ENCODE assay signal across 15 mouse cellular contexts in genomic region chr12:21164251-21164650, GRCm38 (mm10).
DNase-seq lines count a peak whose midpoint lies in the region; ATAC-seq lines count a peak whose summit lies in the region.
"Had no signal": no experiment of that assay in that cellular context is flagged by ENCODE, and none has a peak within 500 bp of the region (broad histone marks: within the 10 kb centered on the region; RNA-seq: fewer than 3 reads in every experiment).

No protein-coding gene starts in this region.

- H3K4me2 ChIP-seq in heart, embryonic 14.5 days (ENCODE audit: low read length): no peak overlapping the region
- no peak overlapping the region for H3K4me2 ChIP-seq in limb, embryonic 11.5 days (ENCODE audit: low read depth, severe bottlenecking)
- H3K4me2 ChIP-seq in intestine, embryonic 16.5 days (ENCODE audit: low read depth, low read length): no peak overlapping the region
- H3K4me2 ChIP-seq: embryonic facial prominence, embryonic 12.5 days; liver, embryonic 12.5 days had no signal

- intact Hi-C loops in heart, postnatal 10 days (cut with DNase I): no loop called here

- peaks cover 4% of the 10 kb centered on the region for H3K36me3 ChIP-seq in heart, embryonic 14.5 days (ENCODE audit: control insufficient read depth, insufficient read depth, low read length)
- H3K36me3 ChIP-seq in limb, embryonic 11.5 days (ENCODE audit: control insufficient read depth, insufficient read depth, low read length): 0 out of 2 replicates have a peak, but pooled peaks cover 2% of the 10 kb centered on the region
- peaks cover 25% of the 10 kb centered on the region for H3K36me3 ChIP-seq in limb, embryonic 10.5 days
- no peaks in the 10 kb centered on the region for H3K36me3 ChIP-seq in intestine, embryonic 16.5 days (ENCODE audit: control insufficient read depth, insufficient read depth, low read length)

- H3K9me3 ChIP-seq in heart, embryonic 14.5 days (ENCODE audit: control insufficient read depth, low read length): no peaks in the 10 kb centered on the region
- H3K9me3 ChIP-seq in limb, embryonic 11.5 days (ENCODE audit: control insufficient read depth, low read length): no peaks in the 10 kb centered on the region
- no peaks in the 10 kb centered on the region for H3K9me3 ChIP-seq in limb, embryonic 10.5 days (replicated peaks)
- no peaks in the 10 kb centered on the region for H3K9me3 ChIP-seq in intestine, embryonic 16.5 days (ENCODE audit: control insufficient read depth, low read length)
- H3K9me3 ChIP-seq: embryonic facial prominence, embryonic 12.5 days; liver, embryonic 12.5 days had no signal

- H3K27ac ChIP-seq in heart, embryonic 14.5 days (replicated peaks in 1 of 2; ENCODE audit: control insufficient read depth in 1 of 2, insufficient read depth in 1 of 2, low read depth in 2 of 2, low read length in 2 of 2): peak overlapping the region; percentile 6 to 51; a peak in 2 of 4 replicates
- H3K27ac ChIP-seq in limb, embryonic 11.5 days (replicated peaks; ENCODE audit: low read depth, low read length): peak overlapping the region; percentile 26; the same call in 1 of the 2 replicates
- H3K27ac ChIP-seq in limb, embryonic 10.5 days: no peak overlapping the region
- peak overlapping the region; percentile 49 for H3K27ac ChIP-seq in intestine, embryonic 16.5 days (ENCODE audit: low read length)
- H3K27ac ChIP-seq: embryonic facial prominence, embryonic 12.5 days; hindbrain, embryonic 10.5 days; liver, embryonic 12.5 days had no signal

- ATAC-seq in heart, embryonic 14.5 days (ENCODE audit: insufficient number of reproducible peaks, insufficient read depth, low FRiP score, low read depth): no peak
- peak; percentile 23; the same call in 1 of the 2 replicates for ATAC-seq in limb, embryonic 11.5 days (ENCODE audit: insufficient number of reproducible peaks, low FRiP score, low TSS enrichment, low read depth)
- no peak for ATAC-seq in intestine, embryonic 16.5 days
- ATAC-seq: CD4-positive, CD25-positive, alpha-beta regulatory T cell, adult 4 months; liver, embryonic 12.5 days had no signal

- peaks cover 33 to 61% of the 10 kb centered on the region in 2 experiments for H3K4me1 ChIP-seq in heart, embryonic 14.5 days (ENCODE audit: control insufficient read depth in 2 of 2, insufficient read depth in 2 of 2, low read length in 2 of 2)
- peaks cover 41% of the 10 kb centered on the region for H3K4me1 ChIP-seq in limb, embryonic 11.5 days (ENCODE audit: control insufficient read depth, insufficient read depth, low read length)
- peaks cover 62% of the 10 kb centered on the region for H3K4me1 ChIP-seq in limb, embryonic 10.5 days
- H3K4me1 ChIP-seq in intestine, embryonic 16.5 days (ENCODE audit: control insufficient read depth, insufficient read depth, low read length): peaks cover 39% of the 10 kb centered on the region

- 69% methylated on average over 8 of the region's 8 CpGs for WGBS in heart, embryonic 14.5 days
- 21% methylated on average over 8 of the region's 8 CpGs for WGBS in limb, embryonic 11.5 days
- WGBS in limb, embryonic 10.5 days: 38% methylated on average over 8 of the region's 8 CpGs
- WGBS in intestine, embryonic 16.5 days: 45% methylated on average over 8 of the region's 8 CpGs

- H3K4me3 ChIP-seq in heart, embryonic 14.5 days (ENCODE audit: control insufficient read depth in 1 of 2, insufficient read depth in 1 of 2, low read depth in 1 of 2, low read length in 2 of 2): no peak overlapping the region
- no peak overlapping the region for H3K4me3 ChIP-seq in limb, embryonic 11.5 days (ENCODE audit: low read depth, low read length)
- no peak overlapping the region for H3K4me3 ChIP-seq in limb, embryonic 10.5 days
- no peak overlapping the region for H3K4me3 ChIP-seq in intestine, embryonic 16.5 days (ENCODE audit: low read length)
- H3K4me3 ChIP-seq: embryonic facial prominence, embryonic 12.5 days; hindbrain, embryonic 10.5 days; liver, embryonic 12.5 days; megakaryocyte, embryonic 14.5 days had no signal

- no peaks in the 10 kb centered on the region for H3K27me3 ChIP-seq in heart, embryonic 14.5 days (ENCODE audit: control insufficient read depth, insufficient read depth, low read length)
- no peaks in the 10 kb centered on the region for H3K27me3 ChIP-seq in limb, embryonic 11.5 days (ENCODE audit: control insufficient read depth, insufficient read depth, low read length)
- H3K27me3 ChIP-seq in limb, embryonic 10.5 days (ENCODE audit: low read depth, poor library complexity, severe bottlenecking): no peaks in the 10 kb centered on the region
- no peaks in the 10 kb centered on the region for H3K27me3 ChIP-seq in intestine, embryonic 16.5 days (replicated peaks; ENCODE audit: control insufficient read depth, insufficient read depth, low read length)
- H3K27me3 ChIP-seq: embryonic facial prominence, embryonic 12.5 days; liver, embryonic 12.5 days; megakaryocyte, embryonic 14.5 days had no signal

- H3K9ac ChIP-seq in heart, embryonic 14.5 days (ENCODE audit: low read length): no peak overlapping the region
- H3K9ac ChIP-seq in limb, embryonic 11.5 days (ENCODE audit: low read length): no peak overlapping the region
- no peak overlapping the region for H3K9ac ChIP-seq in intestine, embryonic 16.5 days (ENCODE audit: low read depth, low read length)
- H3K9ac ChIP-seq: embryonic facial prominence, embryonic 12.5 days; liver, embryonic 12.5 days had no signal

- no peak for DNase-seq in heart, postnatal 10 days
- DNase-seq in limb, embryonic 11.5 days (ENCODE audit: low spot score): peak; percentile 44
- DNase-seq in limb, embryonic 10.5 days (ENCODE audit: low spot score): no peak
- peak; percentile 39 for DNase-seq in embryo, embryonic 11 days
- DNase-seq in adrenal gland, postnatal 25 days: no peak
- DNase-seq: cerebellum, adult 8-10 months; kidney, adult 8-10 months; thymus, postnatal 4 days had no signal

Comparison
In these comparisons a context has a peak if more than half of its experiments do, and no peak if none do; other contexts are left out.
1. DNase-seq: peak in limb, embryonic 11.5 days (single experiment) and embryo, embryonic 11 days (single experiment); none in heart, postnatal 10 days (0 of 2), limb, embryonic 10.5 days (single experiment) and adrenal gland, postnatal 25 days (single experiment).